In genomic region chr2:122337291-122337690, GRCm38 (mm10) we compare ENCODE assay signal across 16 mouse cellular contexts. TPM values are rescaled to one million over a fixed set of nuclear protein-coding genes. Genes with fewer than 3 reads are reported as not detected.
A peak's percentile ranks its signal among the peaks of the same experiment; 100 is the strongest.
DNase-seq lines count a peak whose midpoint lies in the region; ATAC-seq and TF ChIP-seq lines count a peak whose summit lies in the region.
"Had no signal": no experiment of that assay in that cellular context is flagged by ENCODE, and none has a peak within 500 bp of the region (broad histone marks: within the 10 kb centered on the region; RNA-seq: fewer than 3 reads in every experiment).

No protein-coding gene starts in this region.

- ATAC-seq in liver, embryonic 13.5 days (ENCODE audit: low read depth): 0 out of 2 replicates have a peak, but pooled peaks have one; percentile 12
- ATAC-seq in liver, postnatal 0 days: no peak
- ATAC-seq in forebrain, embryonic 12.5 days (ENCODE audit: low FRiP score): no peak
- ATAC-seq in neural tube, embryonic 14.5 days (ENCODE audit: low read depth): peak; percentile 28; the same call in 1 of the 2 replicates

- TF ChIP-seq EP300 in liver, postnatal 0 days (IDR thresholded peaks at IDR 0.05; ENCODE audit: low read depth): no peak

- peaks cover 35% of the 10 kb centered on the region for H3K27me3 ChIP-seq in liver, embryonic 13.5 days
- no peaks in the 10 kb centered on the region for H3K27me3 ChIP-seq in liver, postnatal 0 days (ENCODE audit: insufficient read depth, low read length)
- 0 out of 2 replicates have a peak, but pooled peaks cover 4% of the 10 kb centered on the region for H3K27me3 ChIP-seq in forebrain, embryonic 12.5 days
- peaks cover 24% of the 10 kb centered on the region; the same call in 1 of the 2 replicates for H3K27me3 ChIP-seq in limb, embryonic 10.5 days (ENCODE audit: low read depth, poor library complexity, severe bottlenecking)
- H3K27me3 ChIP-seq in neural tube, embryonic 14.5 days (ENCODE audit: control insufficient read depth, insufficient read depth, low read length): no peaks in the 10 kb centered on the region

- H3K4me3 ChIP-seq in liver, embryonic 13.5 days (replicated peaks): no peak overlapping the region
- H3K4me3 ChIP-seq in liver, postnatal 0 days (ENCODE audit: low read depth, low read length): no peak overlapping the region
- H3K4me3 ChIP-seq in forebrain, embryonic 12.5 days (replicated peaks): no peak overlapping the region
- peak overlapping the region; percentile 27 for H3K4me3 ChIP-seq in limb, embryonic 10.5 days
- H3K4me3 ChIP-seq in neural tube, embryonic 14.5 days (ENCODE audit: low read depth, low read length): 0 out of 2 replicates have a peak overlapping the region, but pooled peaks have one; percentile 3

- no peak overlapping the region for H3K27ac ChIP-seq in liver, embryonic 13.5 days
- no peak overlapping the region for H3K27ac ChIP-seq in liver, postnatal 0 days (ENCODE audit: low read depth)
- H3K27ac ChIP-seq in forebrain, embryonic 12.5 days: no peak overlapping the region
- no peak overlapping the region for H3K27ac ChIP-seq in limb, embryonic 10.5 days
- no peak overlapping the region for H3K27ac ChIP-seq in neural tube, embryonic 14.5 days (ENCODE audit: low read depth, low read length)

- no peak for TF ChIP-seq CTCF in liver, postnatal 0 days (IDR thresholded peaks at IDR 0.05; ENCODE audit: low read depth)

- H3K9me3 ChIP-seq in liver, embryonic 13.5 days (replicated peaks): no peaks in the 10 kb centered on the region
- no peaks in the 10 kb centered on the region for H3K9me3 ChIP-seq in liver, postnatal 0 days (ENCODE audit: low read length)
- H3K9me3 ChIP-seq in forebrain, embryonic 12.5 days: no peaks in the 10 kb centered on the region
- no peaks in the 10 kb centered on the region for H3K9me3 ChIP-seq in limb, embryonic 10.5 days (replicated peaks)
- no peaks in the 10 kb centered on the region for H3K9me3 ChIP-seq in neural tube, embryonic 14.5 days (ENCODE audit: control insufficient read depth, low read length)
- H3K9me3 ChIP-seq: G1E had no signal

- no peaks in the 10 kb centered on the region for H3K4me1 ChIP-seq in liver, embryonic 13.5 days (replicated peaks)
- H3K4me1 ChIP-seq in liver, postnatal 0 days (ENCODE audit: insufficient read depth): no peaks in the 10 kb centered on the region
- no peaks in the 10 kb centered on the region for H3K4me1 ChIP-seq in forebrain, embryonic 12.5 days
- peaks cover 3% of the 10 kb centered on the region; the same call in 1 of the 2 replicates for H3K4me1 ChIP-seq in limb, embryonic 10.5 days
- H3K4me1 ChIP-seq in neural tube, embryonic 14.5 days (ENCODE audit: control insufficient read depth, insufficient read depth, low read length): no peaks in the 10 kb centered on the region

- WGBS in liver, embryonic 13.5 days (ENCODE audit: insufficient replicate concordance): 53% methylated on average over 21 of the region's 21 CpGs
- 59% methylated on average over 21 of the region's 21 CpGs for WGBS in liver, postnatal 0 days (ENCODE audit: insufficient replicate concordance)
- WGBS in forebrain, embryonic 12.5 days: 67% methylated on average over 21 of the region's 21 CpGs
- 56% methylated on average over 21 of the region's 21 CpGs for WGBS in limb, embryonic 10.5 days
- WGBS in neural tube, embryonic 14.5 days: 60% methylated on average over 21 of the region's 21 CpGs

- DNase-seq in liver, embryonic 13.5 days: no peak
- no peak for DNase-seq in liver, postnatal 0 days
- DNase-seq in limb, embryonic 10.5 days (ENCODE audit: low spot score): no peak
- DNase-seq in gastrocnemius, adult 18-20 months (ENCODE audit: low spot score): no peak
- DNase-seq in urinary bladder, adult 2 months (ENCODE audit: low spot score): no peak
- no peak for DNase-seq in heart, postnatal 25 days (ENCODE audit: low spot score)
- DNase-seq: adrenal gland, adult 8-10 months; cerebellum, postnatal 14 days; kidney, postnatal 36 days had no signal

- intact Hi-C loops in heart, postnatal 25 days (cut with DNase I): no loop called here

- H3K9ac ChIP-seq in liver, embryonic 13.5 days: no peak overlapping the region
- H3K9ac ChIP-seq in liver, postnatal 0 days (replicated peaks): no peak overlapping the region
- no peak overlapping the region for H3K9ac ChIP-seq in forebrain, embryonic 12.5 days
- no peak overlapping the region for H3K9ac ChIP-seq in neural tube, embryonic 14.5 days (replicated peaks; ENCODE audit: low read depth, low read length)

- no peaks in the 10 kb centered on the region for H3K36me3 ChIP-seq in liver, embryonic 13.5 days
- no peaks in the 10 kb centered on the region for H3K36me3 ChIP-seq in liver, postnatal 0 days (replicated peaks; ENCODE audit: insufficient read depth, low read length)
- no peaks in the 10 kb centered on the region for H3K36me3 ChIP-seq in forebrain, embryonic 12.5 days (replicated peaks)
- no peaks in the 10 kb centered on the region for H3K36me3 ChIP-seq in limb, embryonic 10.5 days
- H3K36me3 ChIP-seq in neural tube, embryonic 14.5 days (ENCODE audit: control insufficient read depth, insufficient read depth, low read length): no peaks in the 10 kb centered on the region
- H3K36me3 ChIP-seq: G1E had no signal

- no peak overlapping the region for H3K4me2 ChIP-seq in liver, embryonic 13.5 days
- no peak overlapping the region for H3K4me2 ChIP-seq in liver, postnatal 0 days (ENCODE audit: low read depth, low read length)
- H3K4me2 ChIP-seq in forebrain, embryonic 12.5 days: peak overlapping the region; percentile 29
- peak overlapping the region; percentile 16; the same call in 1 of the 2 replicates for H3K4me2 ChIP-seq in neural tube, embryonic 14.5 days (ENCODE audit: low read depth, low read length)

RNA-seq across cellular contexts. Expression of gene Duox1, which starts 21.8 kb away (rescaled TPM):
- polyA plus RNA-seq in liver, embryonic 13.5 days (2015; fragmentation: Nextera tagmentation; extraction: Ambion mirVana): 0.02 TPM in 1 of 2 replicates, not detected in the other
- polyA plus RNA-seq in liver, postnatal 0 days (2015; fragmentation: Nextera tagmentation; extraction: Ambion mirVana): not detected in 2 replicates
- 0.04 and 0.08 TPM in 2 replicates for polyA plus RNA-seq in forebrain, embryonic 12.5 days (2016; fragmentation: Nextera tagmentation; extraction: Ambion mirVana)
- polyA plus RNA-seq in limb, embryonic 10.5 days (2016; fragmentation: Nextera tagmentation; extraction: Ambion mirVana): 0.14 and 0.18 TPM in 2 replicates
- polyA plus RNA-seq in neural tube, embryonic 14.5 days (2014; fragmentation: Nextera tagmentation; extraction: Ambion mirVana): 0.13 and 0.15 TPM in 2 replicates
- total RNA-seq in gastrocnemius, adult 18-20 months (2021): under 1 TPM; 0.50 to 0.83 TPM
- polyA plus RNA-seq in urinary bladder, adult 2 months (2012; rRNA removed): 5.3 and 6.8 TPM in 2 replicates
- under 1 TPM; 0.20 to 0.23 TPM for total RNA-seq in heart, postnatal 25 days (2021)
- total RNA-seq: G1E; liver, adult 2 months; megakaryocyte progenitor cell, adult 5-6 weeks had no signal
- polyA plus RNA-seq: G1E; heart, postnatal 0 days; liver, adult 2 months had no signal

RNA-seq across cellular contexts. Expression of gene Duoxa1, which starts 23.8 kb away (rescaled TPM):
- not detected in 2 replicates for polyA plus RNA-seq in liver, embryonic 13.5 days (2015; fragmentation: Nextera tagmentation; extraction: Ambion mirVana)
- not detected in 2 replicates for polyA plus RNA-seq in liver, postnatal 0 days (2015; fragmentation: Nextera tagmentation; extraction: Ambion mirVana)
- polyA plus RNA-seq in forebrain, embryonic 12.5 days (2016; fragmentation: Nextera tagmentation; extraction: Ambion mirVana): 0.17 TPM in 1 of 2 replicates, not detected in the other
- 0.45 TPM in 1 of 2 replicates, not detected in the other for polyA plus RNA-seq in limb, embryonic 10.5 days (2016; fragmentation: Nextera tagmentation; extraction: Ambion mirVana)
- 0.32 TPM in 1 of 2 replicates, not detected in the other for polyA plus RNA-seq in neural tube, embryonic 14.5 days (2014; fragmentation: Nextera tagmentation; extraction: Ambion mirVana)
- total RNA-seq in gastrocnemius, adult 18-20 months (2021): 1 to 10 TPM in 1 of 2 experiments, under 1 TPM in 1; 0.25 to 1.2 TPM
- 22.8 and 26.6 TPM in 2 replicates for polyA plus RNA-seq in urinary bladder, adult 2 months (2012; rRNA removed)
- under 1 TPM; 0.28 to 0.29 TPM for total RNA-seq in heart, postnatal 25 days (2021)
- total RNA-seq: liver, adult 2 months; megakaryocyte progenitor cell, adult 5-6 weeks had no signal
- polyA plus RNA-seq: frontal cortex, adult 2 months; G1E; heart, postnatal 0 days; liver, adult 2 months had no signal

RNA-seq across cellular contexts. Expression of gene Shf, which starts 31.7 kb away (rescaled TPM):
- 0.83 and 1.1 TPM in 2 replicates for polyA plus RNA-seq in liver, embryonic 13.5 days (2015; fragmentation: Nextera tagmentation; extraction: Ambion mirVana)
- polyA plus RNA-seq in liver, postnatal 0 days (2015; fragmentation: Nextera tagmentation; extraction: Ambion mirVana): 1.2 and 1.3 TPM in 2 replicates
- 5.1 and 6.8 TPM in 2 replicates for polyA plus RNA-seq in forebrain, embryonic 12.5 days (2016; fragmentation: Nextera tagmentation; extraction: Ambion mirVana)
- 5.4 TPM in 2 replicates for polyA plus RNA-seq in limb, embryonic 10.5 days (2016; fragmentation: Nextera tagmentation; extraction: Ambion mirVana)
- 16.7 and 17.5 TPM in 2 replicates for polyA plus RNA-seq in neural tube, embryonic 14.5 days (2014; fragmentation: Nextera tagmentation; extraction: Ambion mirVana)
- 1 to 10 TPM; 1.7 to 1.9 TPM for total RNA-seq in gastrocnemius, adult 18-20 months (2021)
- 8.2 TPM in 2 replicates for polyA plus RNA-seq in urinary bladder, adult 2 months (2012; rRNA removed)
- total RNA-seq in heart, postnatal 25 days (2021): 1 to 10 TPM; 3.7 to 6.6 TPM

RNA-seq across cellular contexts. Expression of gene Duoxa2, which starts 38.6 kb away (rescaled TPM):
- not detected in 2 replicates for polyA plus RNA-seq in liver, embryonic 13.5 days (2015; fragmentation: Nextera tagmentation; extraction: Ambion mirVana)
- not detected in 2 replicates for polyA plus RNA-seq in liver, postnatal 0 days (2015; fragmentation: Nextera tagmentation; extraction: Ambion mirVana)
- polyA plus RNA-seq in forebrain, embryonic 12.5 days (2016; fragmentation: Nextera tagmentation; extraction: Ambion mirVana): not detected in 2 replicates
- polyA plus RNA-seq in limb, embryonic 10.5 days (2016; fragmentation: Nextera tagmentation; extraction: Ambion mirVana): 0.13 TPM in 1 of 2 replicates, not detected in the other
- 0.17 and 0.37 TPM in 2 replicates for polyA plus RNA-seq in neural tube, embryonic 14.5 days (2014; fragmentation: Nextera tagmentation; extraction: Ambion mirVana)
- not detected for total RNA-seq in gastrocnemius, adult 18-20 months (2021)
- 0.34 and 0.50 TPM in 2 replicates for polyA plus RNA-seq in urinary bladder, adult 2 months (2012; rRNA removed)
- under 1 TPM; 0.17 to 0.26 TPM for total RNA-seq in heart, postnatal 25 days (2021)
- total RNA-seq: adrenal gland, adult 8-10 months; megakaryocyte progenitor cell, adult 5-6 weeks had no signal
- polyA plus RNA-seq: frontal cortex, adult 2 months; G1E; liver, adult 2 months had no signal

RNA-seq across cellular contexts. Expression of gene Duox2, which starts 39.0 kb away (rescaled TPM):
- not detected in 2 replicates for polyA plus RNA-seq in liver, embryonic 13.5 days (2015; fragmentation: Nextera tagmentation; extraction: Ambion mirVana)
- 0.02 TPM in 2 replicates for polyA plus RNA-seq in liver, postnatal 0 days (2015; fragmentation: Nextera tagmentation; extraction: Ambion mirVana)
- polyA plus RNA-seq in forebrain, embryonic 12.5 days (2016; fragmentation: Nextera tagmentation; extraction: Ambion mirVana): not detected in 2 replicates
- 0.03 TPM in 1 of 2 replicates, not detected in the other for polyA plus RNA-seq in limb, embryonic 10.5 days (2016; fragmentation: Nextera tagmentation; extraction: Ambion mirVana)
- polyA plus RNA-seq in neural tube, embryonic 14.5 days (2014; fragmentation: Nextera tagmentation; extraction: Ambion mirVana): not detected in 2 replicates
- total RNA-seq in gastrocnemius, adult 18-20 months (2021): under 1 TPM; 0.07 to 0.09 TPM
- polyA plus RNA-seq in urinary bladder, adult 2 months (2012; rRNA removed): 0.54 and 0.56 TPM in 2 replicates
- under 1 TPM; 0.44 to 0.45 TPM for total RNA-seq in heart, postnatal 25 days (2021)
- total RNA-seq: adrenal gland, adult 8-10 months; liver, adult 2 months; megakaryocyte progenitor cell, adult 5-6 weeks had no signal
- polyA plus RNA-seq: G1E had no signal

Comparison
In these comparisons a context has a peak if more than half of its experiments do, and no peak if none do; other contexts are left out.
1. ATAC-seq: peak in liver, embryonic 13.5 days (single experiment) and neural tube, embryonic 14.5 days (single experiment); none in liver, postnatal 0 days (single experiment) and forebrain, embryonic 12.5 days (single experiment).
2. H3K4me2 ChIP-seq: peak in forebrain, embryonic 12.5 days (single experiment) and neural tube, embryonic 14.5 days (single experiment); none in liver, embryonic 13.5 days (single experiment) and liver, postnatal 0 days (single experiment).
3. H3K4me3 ChIP-seq: peak in limb, embryonic 10.5 days (single experiment) and neural tube, embryonic 14.5 days (single experiment); none in liver, embryonic 13.5 days (single experiment), liver, postnatal 0 days (single experiment) and forebrain, embryonic 12.5 days (single experiment).
4. RNA of gene Duoxa1, which starts 23.8 kb away (polyA plus RNA-seq): 22.8 to 26.6 TPM in urinary bladder, adult 2 months; 0.45 TPM in limb, embryonic 10.5 days, 0.17 TPM in forebrain, embryonic 12.5 days, 0.32 TPM in neural tube, embryonic 14.5 days, not detected in liver, embryonic 13.5 days and not detected in liver, postnatal 0 days; every median in the first group is over 10 times any median in the second.